Mouse (Mus musculus) MEL (cell line): ENCODE results near the gene Mmp2. TPM values are rescaled to one million over a fixed set of nuclear protein-coding genes. Genes with fewer than 3 reads are reported as not detected.

Source experiments
- DNase-seq: peaks from one replicate; pipeline ENCODE4 v3.0.0; 2011; ENCODE audit warnings: low read depth, low spot score
- H3K27ac ChIP-seq: 2 replicates; pipeline ENCODE4 v1.5.1; 2012; ENCODE audit warnings: low read depth, mild to moderate bottlenecking, control low read depth, low read length, moderate library complexity; ENCODE audit not compliant: control insufficient read depth
- H3K27me3 ChIP-seq, 2 experiments: fragments of 150-350 bp in 1 of 2; sonication (generic) in 1 of 2; 2 replicates each; pipeline ENCODE4 v1.6.1; 2012; ENCODE audit warnings: low read length in 2 of 2, mild to moderate bottlenecking in 2 of 2, improper control_type of control experiment in 1 of 2, moderate library complexity in 1 of 2; ENCODE audit not compliant: insufficient read depth in 2 of 2, control insufficient read depth in 1 of 2
- H3K36me3 ChIP-seq, 2 experiments: 2 replicates each; pipeline ENCODE4 v1.6.1; 2012 to 2014; ENCODE audit warnings: low read length in 2 of 2, improper control_type of control experiment in 1 of 2, inconsistent platforms in 1 of 2, mild to moderate bottlenecking in 1 of 2; ENCODE audit not compliant: insufficient read depth in 2 of 2, control insufficient read depth in 1 of 2
- H3K4me1 ChIP-seq, 2 experiments: fragments of 150-350 bp in 1 of 2; sonication (generic) in 1 of 2; 2 replicates each; pipeline ENCODE4 v1.6.1; 2012; ENCODE audit warnings: low read length in 2 of 2, improper control_type of control experiment in 1 of 2, mild to moderate bottlenecking in 1 of 2; ENCODE audit not compliant: insufficient read depth in 2 of 2, control insufficient read depth in 1 of 2
- H3K4me3 ChIP-seq, 2 experiments: fragments of 150-350 bp in 1 of 2; sonication (generic) in 1 of 2; 2 replicates each; pipeline ENCODE4 v1.5.1; 2012; ENCODE audit warnings: low read depth in 2 of 2, low read length in 2 of 2, mild to moderate bottlenecking in 2 of 2, moderate library complexity in 2 of 2, control low read depth in 1 of 2, improper control_type of control experiment in 1 of 2; ENCODE audit not compliant: control insufficient read depth in 1 of 2, insufficient read depth in 1 of 2
- H3K79me2 ChIP-seq: 2 replicates; pipeline ENCODE4 v1.6.1; 2012; ENCODE audit warnings: mild to moderate bottlenecking, low read length, moderate library complexity; ENCODE audit not compliant: control insufficient read depth, poor library complexity, insufficient read depth
- H3K9ac ChIP-seq: 2 replicates; pipeline ENCODE4 v1.6.1; 2012; ENCODE audit warnings: low read depth, mild to moderate bottlenecking, control low read depth, low read length, moderate library complexity; ENCODE audit not compliant: control insufficient read depth, poor library complexity, severe bottlenecking
- H3K9me3 ChIP-seq: fragments of 150-350 bp; sonication (generic); replicated peaks from 2 replicates; pipeline ENCODE4 v1.6.1; 2012; ENCODE audit warnings: mild to moderate bottlenecking, low read length, improper control_type of control experiment, moderate library complexity; ENCODE audit not compliant: insufficient read depth
- CHD1 ChIP-seq: IDR thresholded peaks from 2 replicates; pipeline ENCODE4 v1.6.1; 2012; ENCODE audit warnings: low read depth, mild to moderate bottlenecking, inconsistent platforms, low read length, improper control_type of control experiment
- E2F4 ChIP-seq: IDR thresholded peaks from 2 replicates; pipeline ENCODE4 v1.6.1; 2011; ENCODE audit warnings: low read depth, low read length, improper control_type of control experiment, borderline replicate concordance
- ELF1 ChIP-seq: IDR thresholded peaks from 2 replicates; pipeline ENCODE4 v1.6.1; 2014; ENCODE audit warnings: low read depth, mild to moderate bottlenecking, inconsistent platforms, low read length, improper control_type of control experiment, moderate library complexity
- EP300 ChIP-seq, 2 experiments: IDR thresholded peaks; 2 replicates each; pipeline ENCODE4 v1.6.1; 2011; ENCODE audit warnings: improper control_type of control experiment in 2 of 2, low read length in 2 of 2, low read depth in 1 of 2, mild to moderate bottlenecking in 1 of 2
- ETS1 ChIP-seq: IDR thresholded peaks from 2 replicates; pipeline ENCODE4 v1.6.1; 2012; ENCODE audit warnings: low read depth, mild to moderate bottlenecking, inconsistent platforms, low read length, improper control_type of control experiment, moderate library complexity
- GABPA ChIP-seq: IDR thresholded peaks from 2 replicates; pipeline ENCODE4 v1.6.1; 2012; ENCODE audit warnings: low read depth, mild to moderate bottlenecking, inconsistent platforms, low read length, improper control_type of control experiment, moderate library complexity
- GATA1 ChIP-seq: IDR thresholded peaks from 2 replicates; pipeline ENCODE4 v1.6.1; 2011; ENCODE audit warnings: low read depth, low read length, improper control_type of control experiment
- HCFC1 ChIP-seq: IDR thresholded peaks from 2 replicates; pipeline ENCODE4 v1.6.1; 2012; ENCODE audit warnings: low read depth, mild to moderate bottlenecking, inconsistent platforms, low read length, improper control_type of control experiment, moderate library complexity
- MAX ChIP-seq: IDR thresholded peaks from 2 replicates; pipeline ENCODE4 v1.6.1; 2011; ENCODE audit warnings: low read length, improper control_type of control experiment
- MAZ ChIP-seq: IDR thresholded peaks from 2 replicates; pipeline ENCODE4 v1.6.1; 2012; ENCODE audit warnings: low read depth, mild to moderate bottlenecking, inconsistent platforms, low read length, improper control_type of control experiment
- MXI1 ChIP-seq: IDR thresholded peaks from 2 replicates; pipeline ENCODE4 v1.6.1; 2011; ENCODE audit warnings: mild to moderate bottlenecking, low read depth, low read length, improper control_type of control experiment
- MYB ChIP-seq: IDR thresholded peaks from 2 replicates; pipeline ENCODE4 v1.6.1; 2011; ENCODE audit warnings: mild to moderate bottlenecking, low read depth, low read length, improper control_type of control experiment
- NELFE ChIP-seq: IDR thresholded peaks from 2 replicates; pipeline ENCODE4 v1.6.1; 2011; ENCODE audit warnings: low read depth, low read length, improper control_type of control experiment
- NRF1 ChIP-seq: IDR thresholded peaks from 2 replicates; pipeline ENCODE4 v1.6.1; 2014; ENCODE audit warnings: low read depth, mild to moderate bottlenecking, inconsistent platforms, low read length, improper control_type of control experiment, moderate library complexity; ENCODE audit not compliant: poor library complexity, insufficient read depth, severe bottlenecking
- POLR2AphosphoS2 ChIP-seq: IDR thresholded peaks from 2 replicates; pipeline ENCODE4 v1.6.1; 2011; ENCODE audit warnings: low read length, improper control_type of control experiment
- POLR2AphosphoS5 ChIP-seq: IDR thresholded peaks from 2 replicates; pipeline ENCODE4 v1.6.1; 2012; ENCODE audit warnings: low read depth, borderline replicate concordance, mild to moderate bottlenecking, inconsistent platforms, low read length, moderate library complexity, mixed read lengths
- RAD21 ChIP-seq: IDR thresholded peaks from 2 replicates; pipeline ENCODE4 v1.6.1; 2011; ENCODE audit warnings: mild to moderate bottlenecking, low read depth, low read length, improper control_type of control experiment
- RCOR1 ChIP-seq: IDR thresholded peaks from 2 replicates; pipeline ENCODE4 v1.6.1; 2012; ENCODE audit warnings: low read depth, mild to moderate bottlenecking, inconsistent platforms, low read length, improper control_type of control experiment
- SIN3A ChIP-seq: IDR thresholded peaks from 2 replicates; pipeline ENCODE4 v1.6.1; 2012; ENCODE audit warnings: low read length, improper control_type of control experiment, inconsistent platforms
- SMC3 ChIP-seq: IDR thresholded peaks from 2 replicates; pipeline ENCODE4 v1.6.1; 2011; ENCODE audit warnings: low read depth, low read length, improper control_type of control experiment
- TBP ChIP-seq: IDR thresholded peaks from 2 replicates; pipeline ENCODE4 v1.8.0; 2011; ENCODE audit warnings: low read depth, low read length, improper control_type of control experiment
- TCF12 ChIP-seq: IDR thresholded peaks from 2 replicates; pipeline ENCODE4 v1.6.1; 2014; ENCODE audit warnings: low read depth, mild to moderate bottlenecking, inconsistent platforms, low read length, improper control_type of control experiment, moderate library complexity
- USF2 ChIP-seq, 2 experiments: IDR thresholded peaks; 2 replicates each; pipeline ENCODE4 v1.6.1; 2011 to 2012; ENCODE audit warnings: improper control_type of control experiment in 2 of 2, low read length in 2 of 2, borderline replicate concordance in 1 of 2, inconsistent platforms in 1 of 2, low read depth in 1 of 2, mild to moderate bottlenecking in 1 of 2; ENCODE audit not compliant: insufficient read depth in 1 of 2
- ZC3H11A ChIP-seq: IDR thresholded peaks from 2 replicates; pipeline ENCODE4 v1.6.1; 2012; ENCODE audit warnings: low read depth, mild to moderate bottlenecking, inconsistent platforms, low read length, improper control_type of control experiment
- ZKSCAN1 ChIP-seq: IDR thresholded peaks from 2 replicates; pipeline ENCODE4 v1.6.1; 2012; ENCODE audit warnings: low read depth, mild to moderate bottlenecking, inconsistent platforms, low read length, improper control_type of control experiment, moderate library complexity
- ZNF384 ChIP-seq: IDR thresholded peaks from 2 replicates; pipeline ENCODE4 v1.6.1; 2012; ENCODE audit warnings: low read depth, mild to moderate bottlenecking, inconsistent platforms, low read length, improper control_type of control experiment
- polyA plus RNA-seq, 2 experiments: library from polyadenylated mRNA; stranded (reverse) in 1 of 2; unstranded in 1 of 2; fragments of >175 nt in 1 of 2; fragments of >200 nt in 1 of 2; gene quantifications; 2 replicates each; pipeline versions ENCODE4 v1.2.1 to v1.2.4; 2012; ENCODE audit warnings: low replicate concordance in 2 of 2, low read depth in 1 of 2; ENCODE audit not compliant: insufficient read length in 2 of 2, insufficient read depth in 1 of 2, missing spikeins in 1 of 2
- total RNA-seq: library from RNA; depleted of rRNA; stranded (reverse); fragments of 300-350 nt; gene quantifications from 2 replicates; pipeline ENCODE4 v1.2.3, GENCODE M21; 2012

Mmp2 gene
- total and polyA plus RNA-seq, 3 experiments: 0.25 TPM; not detected in 2

DNA sequence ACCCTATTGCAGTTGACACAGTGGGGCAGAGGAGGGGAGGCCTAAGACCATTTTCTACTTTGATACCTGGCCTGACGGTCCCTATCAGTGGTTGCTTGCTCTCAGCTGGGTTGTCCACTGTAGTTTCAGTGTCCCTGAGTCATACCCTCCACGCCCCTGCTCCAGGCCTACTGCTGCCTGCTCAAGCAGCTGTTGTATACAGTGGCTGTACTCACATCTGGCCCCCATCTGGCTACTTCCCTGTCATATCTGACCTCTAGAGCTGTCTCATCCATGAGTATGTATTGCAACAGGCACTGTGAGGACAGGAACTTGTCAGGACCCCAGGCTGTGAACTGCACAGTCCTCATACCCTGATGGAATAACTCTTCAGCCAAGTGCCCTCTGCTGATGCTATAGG lies 14.3 kb upstream of the Mmp2 start:
- Histone ChIP-seq H3K4me1 (no peaks in the 10 kb centered on the region), H3K4me3 (no peak overlapping the region), H3K36me3 (no peaks in the 10 kb centered on the region), H3K9ac (no peak overlapping the region), H3K27ac (no peak overlapping the region), H3K79me2 (no peaks in the 10 kb centered on the region), H3K9me3 (no peaks in the 10 kb centered on the region), H3K27me3 (no peaks in the 10 kb centered on the region)
- TF ChIP-seq E2F4 (no peak), RCOR1 (no peak), RAD21 (no peak), ETS1 (no peak)
- DNase-seq: no peak

DNA sequence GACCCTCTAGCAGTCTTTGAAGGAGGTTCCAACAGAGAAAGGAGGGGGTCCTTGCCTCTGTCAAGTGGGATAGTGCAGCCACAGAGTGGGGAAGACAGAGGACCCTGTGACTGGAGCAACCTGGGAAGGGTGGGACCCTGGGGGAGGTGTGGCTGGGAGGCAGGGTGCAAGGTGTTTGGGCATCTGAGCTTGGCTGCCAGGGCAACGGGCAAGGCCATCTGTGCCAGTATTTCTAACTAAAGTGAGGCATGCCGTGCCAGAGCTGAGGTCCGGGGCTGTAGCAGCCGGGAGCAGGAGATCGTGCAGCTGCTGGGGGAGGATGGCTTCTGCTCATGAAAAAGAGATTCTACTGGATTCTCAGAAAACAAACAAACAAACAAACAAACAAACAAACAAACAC lies 11.4 kb upstream of the Mmp2 start:
- H3K9me3 ChIP-seq: no peaks in the 10 kb centered on the region

DNA sequence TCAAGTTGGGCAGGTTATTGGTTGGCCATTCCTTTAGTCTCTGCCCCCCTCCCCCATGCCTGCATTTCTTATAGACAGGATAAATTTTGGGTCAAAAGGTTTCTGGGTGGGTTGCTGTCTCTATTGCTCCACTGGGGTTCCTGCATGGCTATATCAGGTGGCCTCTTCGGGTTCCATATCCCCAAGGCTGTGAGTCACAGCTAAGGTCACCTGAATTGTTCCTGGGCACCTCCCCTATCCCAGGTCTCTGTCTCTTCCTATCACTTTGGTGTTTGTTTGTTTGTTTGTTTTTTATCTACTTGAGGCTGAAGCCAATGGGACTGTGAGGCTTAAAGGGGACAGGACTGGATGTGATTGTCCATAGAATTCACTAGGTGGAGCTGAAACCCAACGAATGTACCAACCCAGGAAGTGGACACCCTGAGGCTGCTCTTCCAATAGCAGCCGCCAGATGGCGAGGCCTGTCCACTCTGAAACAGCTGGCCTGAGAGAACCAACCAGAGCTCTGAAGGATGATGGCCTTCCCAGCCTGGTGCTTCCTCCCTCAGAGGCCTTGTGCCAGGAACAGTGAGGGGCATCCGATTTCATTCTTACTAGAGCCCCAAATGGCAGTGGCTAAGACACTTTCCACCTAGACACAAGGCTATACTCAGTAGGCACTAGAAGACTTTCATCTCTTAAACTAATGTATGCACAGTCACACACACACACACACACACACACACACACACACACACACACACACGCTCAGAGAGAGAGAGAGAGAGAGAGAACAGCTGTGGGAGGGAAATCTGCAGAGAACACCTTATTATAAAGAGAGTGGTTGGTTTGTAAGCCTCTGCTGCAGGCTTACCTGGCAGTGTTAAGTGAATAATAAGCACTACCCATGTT lies 8.9 kb upstream of the Mmp2 start:
- H3K27me3 ChIP-seq: no peaks in the 10 kb centered on the region
- DNase-seq: peak; percentile 71
- no peak overlapping the region for H3K9ac ChIP-seq
- no peaks in the 10 kb centered on the region for H3K9me3 ChIP-seq
- no peak overlapping the region for H3K4me3 ChIP-seq
- H3K27ac ChIP-seq: no peak overlapping the region
- no peaks in the 10 kb centered on the region for H3K36me3 ChIP-seq
- H3K79me2 ChIP-seq: no peaks in the 10 kb centered on the region
- H3K4me1 ChIP-seq: no peaks in the 10 kb centered on the region
- no peak for TF ChIP-seq HCFC1
- no peak for TF ChIP-seq TBP
- TF ChIP-seq NELFE: no peak
- TF ChIP-seq ELF1: peak; percentile 78
- TF ChIP-seq TCF12: no peak
- peak; percentile 98 for TF ChIP-seq SMC3
- TF ChIP-seq USF2 (IDR thresholded peaks at IDR 0.05; ENCODE audit: borderline replicate concordance in 1 of 2, insufficient read depth in 1 of 2, low read depth in 1 of 2, low read length in 2 of 2): no peak
- peak; percentile 95 for TF ChIP-seq RAD21
- TF ChIP-seq MXI1: no peak
- TF ChIP-seq ZNF384: no peak
- no peak for TF ChIP-seq EP300 (IDR thresholded peaks at IDR 0.05; ENCODE audit: low read depth in 1 of 2, low read length in 2 of 2)
- no peak for TF ChIP-seq MAX
- TF ChIP-seq GATA1: no peak
- TF ChIP-seq RCOR1: no peak
- TF ChIP-seq POLR2AphosphoS2: no peak
- no peak for TF ChIP-seq MYB
- TF ChIP-seq GABPA: no peak
- peak; percentile 97 for TF ChIP-seq ZC3H11A

More for the DNA sequence above, 11.4 kb upstream of the Mmp2 start:
- Histone ChIP-seq H3K27ac (no peak overlapping the region), H3K79me2 (no peaks in the 10 kb centered on the region), H3K9ac (no peak overlapping the region), H3K4me3 (no peak overlapping the region), H3K36me3 (no peaks in the 10 kb centered on the region), H3K4me1 (no peaks in the 10 kb centered on the region), H3K27me3 (no peaks in the 10 kb centered on the region)
- TF ChIP-seq EP300 (IDR thresholded peaks at IDR 0.05; ENCODE audit: low read depth in 1 of 2, low read length in 2 of 2) (no peak), GABPA (no peak), SIN3A (no peak), MXI1 (no peak), GATA1 (no peak), ZKSCAN1 (no peak), POLR2AphosphoS5 (no peak), SMC3 (no peak), MAZ (no peak), MYB (no peak), CHD1 (no peak), NRF1 (no peak), USF2 (IDR thresholded peaks at IDR 0.05; ENCODE audit: borderline replicate concordance in 1 of 2, insufficient read depth in 1 of 2, low read depth in 1 of 2, low read length in 2 of 2) (no peak)
- no peak for DNase-seq
